Mouse (Mus musculus) forebrain, embryonic 13.5 days (tissue): ENCODE data around the gene Myh6. TPM values are rescaled to one million over a fixed set of nuclear protein-coding genes. Genes with fewer than 3 reads are reported as not detected.
A peak's percentile ranks its signal among the peaks of the same experiment; 100 is the strongest.

Experiments
- ATAC-seq: fragments of 200-750 bp; cut with Nextera tagmentation; 2 replicates; pipeline ENCODE4 v1.8.0; 2017
- H3K27ac ChIP-seq: fragments of 300-500 bp; sonication (generic); 2 replicates; pipeline ENCODE4 v1.5.1; 2015; ENCODE audit warnings: inconsistent platforms, mild to moderate bottlenecking, moderate library complexity
- H3K27me3 ChIP-seq: fragments of 300-500 bp; sonication (generic); 2 replicates; pipeline ENCODE4 v1.6.1; 2015; ENCODE audit warnings: mild to moderate bottlenecking, inconsistent platforms
- H3K36me3 ChIP-seq: fragments of 300-500 bp; sonication (generic); 2 replicates; pipeline ENCODE4 v1.6.1; 2015; ENCODE audit warnings: mild to moderate bottlenecking, inconsistent platforms; ENCODE audit not compliant: poor library complexity, severe bottlenecking
- H3K4me1 ChIP-seq: fragments of 300-500 bp; sonication (generic); 2 replicates; pipeline ENCODE4 v1.6.1; 2015; ENCODE audit warnings: inconsistent platforms
- H3K4me2 ChIP-seq: fragments of 300-500 bp; sonication (generic); 2 replicates; pipeline ENCODE4 v1.6.1; 2015; ENCODE audit warnings: inconsistent platforms, mild to moderate bottlenecking, moderate library complexity
- H3K4me3 ChIP-seq: fragments of 300-500 bp; sonication (generic); 2 replicates; pipeline ENCODE4 v1.5.1; 2015; ENCODE audit warnings: mild to moderate bottlenecking, inconsistent platforms
- H3K9ac ChIP-seq: fragments of 300-500 bp; sonication (generic); 2 replicates; pipeline ENCODE4 v1.6.1; 2015; ENCODE audit warnings: mild to moderate bottlenecking, inconsistent platforms
- H3K9me3 ChIP-seq: fragments of 300-500 bp; sonication (generic); replicated peaks from 2 replicates; pipeline ENCODE4 v1.6.1; 2016; ENCODE audit warnings: inconsistent platforms
- WGBS: fragments of 180-500 bp; shearing (Covaris S2); methylation state at CpG from one replicate; pipeline ENCODE4 v1.1.7; 2015; 5-methylcytosine and 5-hydroxymethylcytosine counted together
- polyA plus RNA-seq: library from polyadenylated mRNA; unstranded; fragments of >200 nt; fragmentation: Nextera tagmentation; extraction: Ambion mirVana; gene quantifications from 2 replicates; pipeline ENCODE4 v1.2.1, GENCODE M21; 2015

Gene Myh6
- polyA plus RNA-seq = 0.32 and 0.91 TPM in 2 replicates

GRCm38 (mm10) chr14:54966320-54966977, at the start of gene Myh6:
TSS of gene Myh6 (minus strand) at chr14:54966927.
- Histone ChIP-seq H3K4me1 (no peaks in the 10 kb centered on the region), H3K4me3 (no peak within 1 kb of the TSS), H3K27me3 (no peaks in the 10 kb centered on the region), H3K4me2 (no peak within 1 kb of the TSS), H3K9ac (no peak within 1 kb of the TSS), H3K9me3 (no peaks in the 10 kb centered on the region), H3K27ac (no peak within 1 kb of the TSS), H3K36me3 (no peaks in the 10 kb centered on the region)
- whole genome bisulfite sequencing = 75% methylated on average over 7 of the region's 7 CpGs
- no peak for ATAC-seq

GRCm38 (mm10) chr14:55015767-55016111, 49.0 kb upstream of the Myh6 start:
- H3K4me1 ChIP-seq = peaks cover 11% of the 10 kb centered on the region
- H3K4me3 ChIP-seq = peak overlapping the region; percentile 81
- H3K9me3 ChIP-seq = no peaks in the 10 kb centered on the region
- peak overlapping the region; percentile 72 for H3K27ac ChIP-seq
- H3K9ac ChIP-seq = peak overlapping the region; percentile 82
- peaks cover 26% of the 10 kb centered on the region for H3K36me3 ChIP-seq
- ATAC-seq = no peak
- H3K4me2 ChIP-seq = peak overlapping the region; percentile 85
- H3K27me3 ChIP-seq = no peaks in the 10 kb centered on the region
- under 1% methylated on average over 17 of the region's 17 CpGs for WGBS

- H3K9ac ChIP-seq = peak within 1 kb of the TSS; percentile 82
- peak within 1 kb of the TSS; percentile 92 for H3K27ac ChIP-seq
- H3K4me3 ChIP-seq = peak within 1 kb of the TSS; percentile 81
- H3K9me3 ChIP-seq = no peaks in the 10 kb centered on the region
- peaks cover 11% of the 10 kb centered on the region for H3K4me1 ChIP-seq
- WGBS = under 1% methylated on average over 36 of the region's 36 CpGs
- H3K4me2 ChIP-seq = peak within 1 kb of the TSS; percentile 85
- H3K27me3 ChIP-seq = no peaks in the 10 kb centered on the region
- H3K36me3 ChIP-seq = peaks cover 20% of the 10 kb centered on the region
- peak; percentile 97 for ATAC-seq
Observed at GRCm38 (mm10) chr14:55014991-55015766, 48.5 kb upstream of the Myh6 start, which contains the start of gene Ngdn. TSS of gene Ngdn (plus strand) at chr14:55015454.

- Histone ChIP-seq H3K4me2 (peak overlapping the region; percentile 67), H3K27ac (peak overlapping the region; percentile 92), H3K9ac (peak overlapping the region; percentile 76), H3K4me1 (peaks cover 11% of the 10 kb centered on the region), H3K9me3 (no peaks in the 10 kb centered on the region), H3K4me3 (peak overlapping the region; percentile 81), H3K36me3 (peaks cover 18% of the 10 kb centered on the region), H3K27me3 (no peaks in the 10 kb centered on the region)
- 0% methylated on average over 27 of the region's 27 CpGs for WGBS
- peak; percentile 64 for ATAC-seq
Observed at GRCm38 (mm10) chr14:55014591-55014990, 47.9 kb upstream of the Myh6 start.

GRCm38 (mm10) chr14:55011116-55011515, 44.4 kb upstream of the Myh6 start:
- Histone ChIP-seq H3K36me3 (no peaks in the 10 kb centered on the region), H3K27me3 (no peaks in the 10 kb centered on the region), H3K9ac (no peak overlapping the region), H3K4me2 (no peak overlapping the region), H3K4me1 (peaks cover 3% of the 10 kb centered on the region), H3K27ac (no peak overlapping the region), H3K4me3 (no peak overlapping the region), H3K9me3 (no peaks in the 10 kb centered on the region)
- ATAC-seq = no peak
- WGBS = 59% methylated on average over 4 of the region's 4 CpGs

- H3K9ac ChIP-seq = no peak overlapping the region
- no peak overlapping the region for H3K27ac ChIP-seq
- WGBS = 86% methylated on average over 8 of the region's 8 CpGs
- H3K4me1 ChIP-seq = peaks cover 14% of the 10 kb centered on the region
- no peaks in the 10 kb centered on the region for H3K27me3 ChIP-seq
- no peaks in the 10 kb centered on the region for H3K9me3 ChIP-seq
- no peak overlapping the region for H3K4me2 ChIP-seq
- no peak overlapping the region for H3K4me3 ChIP-seq
- ATAC-seq = no peak
- no peaks in the 10 kb centered on the region for H3K36me3 ChIP-seq
Observed at GRCm38 (mm10) chr14:55008417-55008816, 41.7 kb upstream of the Myh6 start.

- H3K9me3 ChIP-seq = no peaks in the 10 kb centered on the region
- H3K36me3 ChIP-seq = no peaks in the 10 kb centered on the region
- no peak for ATAC-seq
- no peak overlapping the region for H3K27ac ChIP-seq
- peaks cover 24% of the 10 kb centered on the region for H3K4me1 ChIP-seq
- H3K27me3 ChIP-seq = no peaks in the 10 kb centered on the region
- WGBS = 88% methylated on average over 9 of the region's 9 CpGs
- H3K9ac ChIP-seq = no peak overlapping the region
- H3K4me3 ChIP-seq = no peak overlapping the region
- H3K4me2 ChIP-seq = no peak overlapping the region
Observed at GRCm38 (mm10) chr14:55007120-55007908, 40.6 kb upstream of the Myh6 start.

GRCm38 (mm10) chr14:55006541-55006940, 39.8 kb upstream of the Myh6 start:
- Histone ChIP-seq H3K27me3 (no peaks in the 10 kb centered on the region), H3K4me3 (no peak overlapping the region), H3K36me3 (no peaks in the 10 kb centered on the region), H3K9me3 (no peaks in the 10 kb centered on the region), H3K9ac (no peak overlapping the region), H3K4me1 (peaks cover 25% of the 10 kb centered on the region), H3K27ac (no peak overlapping the region), H3K4me2 (no peak overlapping the region)
- WGBS = 71% methylated on average over 3 of the region's 3 CpGs
- ATAC-seq = no peak

- no peaks in the 10 kb centered on the region for H3K36me3 ChIP-seq
- no peaks in the 10 kb centered on the region for H3K27me3 ChIP-seq
- no peaks in the 10 kb centered on the region for H3K9me3 ChIP-seq
- no peak overlapping the region for H3K4me3 ChIP-seq
- no peak overlapping the region for H3K9ac ChIP-seq
- H3K4me1 ChIP-seq = peaks cover 25% of the 10 kb centered on the region
- WGBS = 84% methylated on average over 8 of the region's 8 CpGs
- no peak overlapping the region for H3K27ac ChIP-seq
- no peak for ATAC-seq
- no peak overlapping the region for H3K4me2 ChIP-seq
Observed at GRCm38 (mm10) chr14:55005967-55006366, 39.2 kb upstream of the Myh6 start.

- no peak for ATAC-seq
- H3K4me2 ChIP-seq = no peak overlapping the region
- no peak overlapping the region for H3K9ac ChIP-seq
- no peaks in the 10 kb centered on the region for H3K9me3 ChIP-seq
- H3K27ac ChIP-seq = no peak overlapping the region
- 76% methylated on average over 2 of the region's 2 CpGs for WGBS
- peaks cover 25% of the 10 kb centered on the region for H3K4me1 ChIP-seq
- no peak overlapping the region for H3K4me3 ChIP-seq
- H3K27me3 ChIP-seq = no peaks in the 10 kb centered on the region
- no peaks in the 10 kb centered on the region for H3K36me3 ChIP-seq
Observed at GRCm38 (mm10) chr14:55005506-55005905, 38.8 kb upstream of the Myh6 start.

GRCm38 (mm10) chr14:55003878-55004855, 37.4 kb upstream of the Myh6 start:
- H3K9me3 ChIP-seq = no peaks in the 10 kb centered on the region
- no peaks in the 10 kb centered on the region for H3K36me3 ChIP-seq
- no peak overlapping the region for H3K4me3 ChIP-seq
- peaks cover 25% of the 10 kb centered on the region for H3K4me1 ChIP-seq
- no peaks in the 10 kb centered on the region for H3K27me3 ChIP-seq
- H3K9ac ChIP-seq = 0 out of 2 replicates have a peak overlapping the region, but pooled peaks have one; percentile 27
- H3K27ac ChIP-seq = peak overlapping the region; percentile 40
- ATAC-seq = 0 out of 2 replicates have a peak, but pooled peaks have one; percentile 33
- WGBS = 67% methylated on average over 18 of the region's 18 CpGs
- H3K4me2 ChIP-seq = no peak overlapping the region
